ENCODE assay signal across 7 mouse cellular contexts in genomic region chr4:108406861-108407401, GRCm38 (mm10). TPM values are rescaled to one million over a fixed set of nuclear protein-coding genes. Genes with fewer than 3 reads are reported as not detected.
A peak's percentile ranks its signal among the peaks of the same experiment; 100 is the strongest.
DNase-seq lines count a peak whose midpoint lies in the region; ATAC-seq and TF ChIP-seq lines count a peak whose summit lies in the region.

Gpx7 (minus strand) TSS chr4:108406961.

- no peak for DNase-seq in left cerebral cortex, postnatal 4 days
- DNase-seq in left cerebral cortex, postnatal 14 days (ENCODE audit: low spot score in 2 of 2): no peak
- no peak for DNase-seq in liver, postnatal 0 days
- no peak for DNase-seq in layer of hippocampus, postnatal 14 days (ENCODE audit: low spot score in 2 of 2)

- no peaks in the 10 kb centered on the region for H3K27me3 ChIP-seq in embryonic facial prominence, embryonic 13.5 days
- no peaks in the 10 kb centered on the region for H3K27me3 ChIP-seq in heart, embryonic 16.5 days (ENCODE audit: control insufficient read depth, insufficient read depth, low read length)
- 0 out of 2 replicates have a peak, but pooled peaks cover 8% of the 10 kb centered on the region for H3K27me3 ChIP-seq in liver, postnatal 0 days (ENCODE audit: insufficient read depth, low read length)
- H3K27me3 ChIP-seq in stomach, embryonic 14.5 days (ENCODE audit: control insufficient read depth, insufficient read depth, low read length): no peaks in the 10 kb centered on the region

- H3K4me2 ChIP-seq in embryonic facial prominence, embryonic 13.5 days: peak within 1 kb of the TSS; percentile 83
- peak within 1 kb of the TSS; percentile 84 for H3K4me2 ChIP-seq in heart, embryonic 16.5 days (ENCODE audit: low read depth, low read length)
- H3K4me2 ChIP-seq in liver, postnatal 0 days (ENCODE audit: low read depth, low read length): peak within 1 kb of the TSS; percentile 79
- peak within 1 kb of the TSS; percentile 72 for H3K4me2 ChIP-seq in stomach, embryonic 14.5 days (replicated peaks; ENCODE audit: low read depth, low read length)

- TF ChIP-seq CTCF in liver, postnatal 0 days (IDR thresholded peaks at IDR 0.05; ENCODE audit: low read depth): no peak

- peak within 1 kb of the TSS; percentile 86 for H3K9ac ChIP-seq in embryonic facial prominence, embryonic 13.5 days
- H3K9ac ChIP-seq in heart, embryonic 16.5 days (ENCODE audit: low read length): peak within 1 kb of the TSS; percentile 85
- peak within 1 kb of the TSS; percentile 75 for H3K9ac ChIP-seq in liver, postnatal 0 days (replicated peaks)
- H3K9ac ChIP-seq in stomach, embryonic 14.5 days (replicated peaks; ENCODE audit: low read depth, low read length): peak within 1 kb of the TSS; percentile 74

- 7% methylated on average over 15 of the region's 15 CpGs for WGBS in embryonic facial prominence, embryonic 13.5 days
- 8% methylated on average over 15 of the region's 15 CpGs for WGBS in heart, embryonic 16.5 days
- WGBS in liver, postnatal 0 days (ENCODE audit: insufficient replicate concordance): 15% methylated on average over 15 of the region's 15 CpGs
- 19% methylated on average over 15 of the region's 15 CpGs for WGBS in stomach, embryonic 14.5 days

- H3K36me3 ChIP-seq in embryonic facial prominence, embryonic 13.5 days: peaks cover 12% of the 10 kb centered on the region
- H3K36me3 ChIP-seq in heart, embryonic 16.5 days (ENCODE audit: control insufficient read depth, insufficient read depth): no peaks in the 10 kb centered on the region
- H3K36me3 ChIP-seq in liver, postnatal 0 days (replicated peaks; ENCODE audit: insufficient read depth, low read length): no peaks in the 10 kb centered on the region
- no peaks in the 10 kb centered on the region for H3K36me3 ChIP-seq in stomach, embryonic 14.5 days (ENCODE audit: control insufficient read depth, insufficient read depth, low read length)

- peaks cover 23% of the 10 kb centered on the region for H3K4me1 ChIP-seq in embryonic facial prominence, embryonic 13.5 days
- peaks cover 10% of the 10 kb centered on the region for H3K4me1 ChIP-seq in heart, embryonic 16.5 days (ENCODE audit: control insufficient read depth, insufficient read depth, low read length)
- H3K4me1 ChIP-seq in liver, postnatal 0 days (ENCODE audit: insufficient read depth): peaks cover 7% of the 10 kb centered on the region; the same call in 1 of the 2 replicates
- H3K4me1 ChIP-seq in stomach, embryonic 14.5 days (ENCODE audit: control insufficient read depth, insufficient read depth, low read length): peaks cover 16% of the 10 kb centered on the region; the same call in 1 of the 2 replicates

- H3K9me3 ChIP-seq in embryonic facial prominence, embryonic 13.5 days: no peaks in the 10 kb centered on the region
- 0 out of 2 replicates have a peak, but pooled peaks cover 4% of the 10 kb centered on the region for H3K9me3 ChIP-seq in heart, embryonic 16.5 days (replicated peaks; ENCODE audit: control insufficient read depth, low read length)
- H3K9me3 ChIP-seq in liver, postnatal 0 days (ENCODE audit: low read length): no peaks in the 10 kb centered on the region
- no peaks in the 10 kb centered on the region for H3K9me3 ChIP-seq in stomach, embryonic 14.5 days (ENCODE audit: control insufficient read depth, low read depth, low read length)

- H3K4me3 ChIP-seq in embryonic facial prominence, embryonic 13.5 days: peak within 1 kb of the TSS; percentile 57
- H3K4me3 ChIP-seq in heart, embryonic 16.5 days (ENCODE audit: low read length): peak within 1 kb of the TSS; percentile 61
- H3K4me3 ChIP-seq in liver, postnatal 0 days (ENCODE audit: low read depth, low read length): peak within 1 kb of the TSS; percentile 53
- H3K4me3 ChIP-seq in stomach, embryonic 14.5 days (ENCODE audit: low read depth, low read length): peak within 1 kb of the TSS; percentile 41

- TF ChIP-seq EP300 in liver, postnatal 0 days (IDR thresholded peaks at IDR 0.05; ENCODE audit: low read depth): no peak

- no peak for ATAC-seq in embryonic facial prominence, embryonic 13.5 days (ENCODE audit: insufficient number of reproducible peaks, insufficient read depth, low FRiP score, low TSS enrichment, low read depth)
- no peak for ATAC-seq in heart, embryonic 16.5 days (replicated peaks; ENCODE audit: extremely low read depth, insufficient read depth, low FRiP score)
- no peak for ATAC-seq in liver, postnatal 0 days
- ATAC-seq in stomach, embryonic 14.5 days (ENCODE audit: insufficient number of reproducible peaks, insufficient read depth, low FRiP score, low read depth): no peak

- H3K27ac ChIP-seq in embryonic facial prominence, embryonic 13.5 days: peak within 1 kb of the TSS; percentile 83
- peak within 1 kb of the TSS; percentile 69 for H3K27ac ChIP-seq in heart, embryonic 16.5 days (ENCODE audit: low read length)
- H3K27ac ChIP-seq in liver, postnatal 0 days (ENCODE audit: low read depth): peak within 1 kb of the TSS; percentile 90
- H3K27ac ChIP-seq in stomach, embryonic 14.5 days (ENCODE audit: low read length): peak within 1 kb of the TSS; percentile 70; the same call in 1 of the 2 replicates

- intact Hi-C loops in left cerebral cortex, postnatal 4 days (cut with DNase I): loop anchor here (5.0 kb wide), 1 partner anchor 50 kb away; the partner anchor contains the start of gene Tut4
- intact Hi-C loops in left cerebral cortex, postnatal 14 days (cut with DNase I): loop anchor here (5.0 kb wide), 1 partner anchor 50 kb away; the partner anchor contains the start of gene Tut4

RNA-seq across cellular contexts. Expression of gene Gpx7, which starts in this region (rescaled TPM):
- 10 to 100 TPM; 15.5 to 16.2 TPM for total RNA-seq in left cerebral cortex, postnatal 4 days (2021)
- 10 to 100 TPM in 1 of 2 experiments, 1 to 10 TPM in 1; 9.4 to 10.1 TPM for total RNA-seq in left cerebral cortex, postnatal 14 days (2021)
- 86.0 and 102 TPM in 2 replicates for polyA plus RNA-seq in embryonic facial prominence, embryonic 13.5 days (2015; fragmentation: Nextera tagmentation; extraction: Ambion mirVana)
- polyA plus RNA-seq in heart, embryonic 16.5 days (2015; fragmentation: Nextera tagmentation; extraction: Ambion mirVana): 51.4 and 53.6 TPM in 2 replicates
- 14.5 and 15.6 TPM in 2 replicates for polyA plus RNA-seq in liver, postnatal 0 days (2015; fragmentation: Nextera tagmentation; extraction: Ambion mirVana)
- 65.4 and 65.8 TPM in 2 replicates for polyA plus RNA-seq in stomach, embryonic 14.5 days (2014; fragmentation: Nextera tagmentation; extraction: Ambion mirVana)
- total RNA-seq in layer of hippocampus, postnatal 14 days (2021): 1 to 10 TPM; 7.4 to 8.0 TPM
